7 mouse cellular contexts compared by ENCODE assay signal in the genomic region with DNA sequence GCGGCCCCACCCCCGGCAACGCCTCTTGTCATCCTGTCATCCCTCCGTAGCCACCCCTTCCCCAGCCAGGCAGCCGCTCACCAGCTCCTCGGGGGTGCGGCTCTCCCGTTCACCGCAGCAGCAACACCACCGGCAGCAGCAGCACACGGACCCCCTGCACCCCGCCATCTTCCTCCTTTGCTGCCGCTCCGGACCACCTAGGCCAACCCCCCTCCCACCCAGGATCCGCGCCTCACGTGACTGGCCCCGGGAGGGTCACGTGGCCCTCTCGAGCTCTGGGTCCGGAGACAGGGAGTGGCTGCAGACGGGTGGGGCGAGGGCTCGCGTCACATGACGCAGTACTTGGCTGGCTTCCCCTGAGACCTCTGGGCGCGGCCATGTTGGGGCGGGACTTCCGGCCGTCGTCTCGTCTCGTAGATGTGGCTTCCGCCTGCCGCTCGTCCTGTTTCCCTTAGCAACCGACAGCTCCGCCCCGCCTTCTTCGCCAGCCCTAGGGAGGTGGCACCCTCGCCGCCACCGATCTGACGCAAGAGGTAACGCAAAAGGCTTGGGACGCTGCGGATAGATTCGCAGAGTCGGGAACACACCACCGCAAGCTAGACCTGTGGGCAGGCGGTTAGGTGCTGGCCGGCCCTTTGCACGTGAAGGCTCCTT. TPM values are rescaled to one million over a fixed set of nuclear protein-coding genes. Genes with fewer than 3 reads are reported as not detected.
DNase-seq lines count a peak whose midpoint lies in the region; ATAC-seq lines count a peak whose summit lies in the region.

TSS of gene Clcn6 (minus strand) at position 222 of the 654 bp plus-strand sequence.
TSS of gene Mthfr (plus strand) at position 478 of the 654 bp plus-strand sequence.

- peak within 1 kb of the TSS; percentile 69 for H3K27ac ChIP-seq in intestine, embryonic 15.5 days
- peak within 1 kb of the TSS; percentile 92 for H3K27ac ChIP-seq in midbrain, embryonic 10.5 days (replicated peaks)

- no peaks in the 10 kb centered on the region for H3K27me3 ChIP-seq in intestine, embryonic 15.5 days (replicated peaks)
- no peaks in the 10 kb centered on the region for H3K27me3 ChIP-seq in midbrain, embryonic 10.5 days (ENCODE audit: low read depth, poor library complexity, severe bottlenecking)

- H3K9me3 ChIP-seq in intestine, embryonic 15.5 days = no peaks in the 10 kb centered on the region
- H3K9me3 ChIP-seq in midbrain, embryonic 10.5 days (replicated peaks) = no peaks in the 10 kb centered on the region

- intact Hi-C loops in gastrocnemius, postnatal 36 days (cut with DNase I) = no loop called here
- intact Hi-C loops in left cerebral cortex, postnatal 25 days (cut with DNase I) = no loop called here

- H3K36me3 ChIP-seq in intestine, embryonic 15.5 days = no peaks in the 10 kb centered on the region
- H3K36me3 ChIP-seq in midbrain, embryonic 10.5 days = peaks cover 48% of the 10 kb centered on the region

- peaks cover 33% of the 10 kb centered on the region for H3K4me1 ChIP-seq in intestine, embryonic 15.5 days (replicated peaks)
- peaks cover 65% of the 10 kb centered on the region for H3K4me1 ChIP-seq in midbrain, embryonic 10.5 days

- peak; percentile 100 for DNase-seq in adrenal gland, adult 2 months
- peak; percentile 99 for DNase-seq in embryo, embryonic 11.5 days (ENCODE audit: low read depth, low spot score)
- peak; percentile 99 to 100 for DNase-seq in gastrocnemius, postnatal 36 days
- DNase-seq in left cerebral cortex, postnatal 25 days (ENCODE audit: low spot score in 2 of 2) = peak; percentile 100
- DNase-seq in midbrain, embryonic 10.5 days (ENCODE audit: low spot score) = peak; percentile 100
- DNase-seq in right cerebral cortex, postnatal 4 days = peak; percentile 99

- peak within 1 kb of the TSS; percentile 71 for H3K4me3 ChIP-seq in intestine, embryonic 15.5 days (replicated peaks)
- H3K4me3 ChIP-seq in midbrain, embryonic 10.5 days = peak within 1 kb of the TSS; percentile 87

- H3K4me2 ChIP-seq in intestine, embryonic 15.5 days (replicated peaks) = peak within 1 kb of the TSS; percentile 88

- H3K9ac ChIP-seq in intestine, embryonic 15.5 days = peak within 1 kb of the TSS; percentile 69

- WGBS in intestine, embryonic 15.5 days = under 1% methylated on average over 51 of the region's 54 CpGs
- under 1% methylated on average over 54 of the region's 54 CpGs for WGBS in midbrain, embryonic 10.5 days

- ATAC-seq in intestine, embryonic 15.5 days = peak; percentile 95

RNA-seq across cellular contexts. Expression of gene Clcn6, which starts in this region (rescaled TPM):
- 10 to 100 TPM; 10.4 to 12.2 TPM for total RNA-seq in adrenal gland, adult 2 months (2021)
- polyA plus RNA-seq in adrenal gland, adult 2 months (2012; rRNA removed) = 6.5 and 8.6 TPM in 2 replicates
- total RNA-seq in gastrocnemius, postnatal 36 days (2021) = 1 to 10 TPM; 3.9 to 4.6 TPM
- polyA plus RNA-seq in intestine, embryonic 15.5 days (2015; fragmentation: Nextera tagmentation; extraction: Ambion mirVana) = 4.7 and 4.9 TPM in 2 replicates
- 10 to 100 TPM; 70.9 to 73.9 TPM for total RNA-seq in left cerebral cortex, postnatal 25 days (2021)
- 15.6 and 20.4 TPM in 2 replicates for polyA plus RNA-seq in midbrain, embryonic 10.5 days (2016; fragmentation: Nextera tagmentation; extraction: Ambion mirVana)

RNA-seq across cellular contexts. Expression of gene Mthfr, which starts in this region (rescaled TPM):
- 10 to 100 TPM; 29.2 to 39.3 TPM for total RNA-seq in adrenal gland, adult 2 months (2021)
- 30.2 and 38.2 TPM in 2 replicates for polyA plus RNA-seq in adrenal gland, adult 2 months (2012; rRNA removed)
- 1 to 10 TPM; 5.6 to 9.6 TPM for total RNA-seq in gastrocnemius, postnatal 36 days (2021)
- 18.4 TPM in 2 replicates for polyA plus RNA-seq in intestine, embryonic 15.5 days (2015; fragmentation: Nextera tagmentation; extraction: Ambion mirVana)
- total RNA-seq in left cerebral cortex, postnatal 25 days (2021) = 10 to 100 TPM; 27.1 to 30.5 TPM
- polyA plus RNA-seq in midbrain, embryonic 10.5 days (2016; fragmentation: Nextera tagmentation; extraction: Ambion mirVana) = 25.4 and 33.3 TPM in 2 replicates

Comparison
In these comparisons a context has a peak if more than half of its experiments do, and no peak if none do; other contexts are left out.
1. Peak in every context shown above with its lines: DNase-seq, ATAC-seq, H3K4me3 ChIP-seq and H3K27ac ChIP-seq.
2. RNA of gene Clcn6 (total RNA-seq): 70.9 to 73.9 TPM in left cerebral cortex, postnatal 25 days; 10.4 to 12.2 TPM in adrenal gland, adult 2 months and 3.9 to 4.6 TPM in gastrocnemius, postnatal 36 days; every median in the first group is over 4 times any median in the second.